Mouse (Mus musculus) embryonic facial prominence, embryonic 13.5 days (tissue): ENCODE measurements around the gene Col9a2. TPM values are rescaled to one million over a fixed set of nuclear protein-coding genes. Genes with fewer than 3 reads are reported as not detected.

Source experiments
- ATAC-seq: fragments of 200-750 bp; cut with Nextera tagmentation; 2 replicates; pipeline ENCODE4 v1.8.0; 2017; ENCODE audit warnings: low read depth; ENCODE audit not compliant: insufficient number of reproducible peaks, insufficient read depth, low FRiP score, low TSS enrichment
- H3K27ac ChIP-seq: fragments of 300-500 bp; sonication (generic); 2 replicates; pipeline ENCODE4 v1.5.1; 2015; ENCODE audit warnings: moderate library complexity, mild to moderate bottlenecking, inconsistent platforms
- H3K27me3 ChIP-seq: fragments of 300-500 bp; sonication (generic); 2 replicates; pipeline ENCODE4 v1.6.1; 2015; ENCODE audit warnings: mild to moderate bottlenecking, inconsistent platforms
- H3K36me3 ChIP-seq: fragments of 300-500 bp; sonication (generic); 2 replicates; pipeline ENCODE4 v1.6.1; 2015; ENCODE audit warnings: mild to moderate bottlenecking, inconsistent platforms
- H3K4me1 ChIP-seq: fragments of 300-500 bp; sonication (generic); 2 replicates; pipeline ENCODE4 v1.6.1; 2015; ENCODE audit warnings: inconsistent platforms
- H3K4me2 ChIP-seq: fragments of 300-500 bp; sonication (generic); 2 replicates; pipeline ENCODE4 v1.6.1; 2015; ENCODE audit warnings: moderate library complexity, mild to moderate bottlenecking, inconsistent platforms
- H3K4me3 ChIP-seq: fragments of 300-500 bp; sonication (generic); 2 replicates; pipeline ENCODE4 v1.5.1; 2015; ENCODE audit warnings: mild to moderate bottlenecking, inconsistent platforms
- H3K9ac ChIP-seq: fragments of 300-500 bp; sonication (generic); 2 replicates; pipeline ENCODE4 v1.6.1; 2015; ENCODE audit warnings: mild to moderate bottlenecking, inconsistent platforms
- H3K9me3 ChIP-seq: fragments of 300-500 bp; sonication (generic); 2 replicates; pipeline ENCODE4 v1.6.1; 2016; ENCODE audit warnings: inconsistent platforms
- WGBS: fragments of 180-500 bp; shearing (Covaris S2); methylation state at CpG from one replicate; pipeline ENCODE4 v1.1.7; 2015; ENCODE audit warnings: mixed read lengths; 5-methylcytosine and 5-hydroxymethylcytosine counted together
- polyA plus RNA-seq: library from polyadenylated mRNA; unstranded; fragments of >200 nt; fragmentation: Nextera tagmentation; extraction: Ambion mirVana; gene quantifications from 2 replicates; pipeline ENCODE4 v1.2.1, GENCODE M21; 2015

Gene Col9a2
- polyA plus RNA-seq, 1 experiment from 2014 or later, result 57.5 TPM

DNA sequence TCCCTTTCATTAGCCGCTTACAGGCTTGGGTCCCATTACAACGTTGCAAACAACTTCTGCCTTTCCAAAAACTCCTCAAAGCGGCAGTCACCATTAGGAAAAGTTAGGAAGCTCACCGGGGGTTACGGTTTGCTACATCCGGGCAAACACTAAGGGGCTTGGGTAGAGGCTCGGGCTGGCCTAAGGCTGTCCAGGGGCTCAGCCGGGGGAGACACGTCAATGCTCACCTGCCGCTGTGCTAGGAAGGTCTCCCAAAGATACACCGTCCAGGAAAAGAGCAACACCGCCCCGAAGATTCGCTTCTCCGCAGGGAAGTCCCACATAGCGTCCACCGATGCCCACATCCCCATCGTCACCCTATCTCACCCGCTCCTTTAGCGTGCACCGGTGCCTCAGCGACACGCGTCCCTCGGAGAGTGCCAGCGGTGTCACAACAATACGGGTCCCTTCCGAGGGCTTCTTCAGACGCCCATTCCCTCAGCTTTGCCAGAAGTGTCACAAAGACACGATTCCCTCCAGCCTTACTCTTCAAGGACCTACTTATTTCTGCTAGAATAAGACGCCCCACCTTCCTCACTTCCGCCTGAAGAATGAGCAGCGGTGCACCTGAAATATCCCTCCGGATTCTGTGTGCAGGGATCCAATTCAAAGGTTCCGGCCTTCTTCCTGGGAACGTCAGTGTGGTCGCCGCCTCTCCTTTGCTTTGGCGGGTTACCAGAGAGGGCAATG, 58.6 kb downstream of the Col9a2 start, which contains the start of gene Zmpste24:
Gene Zmpste24, minus strand, starts transcription at position 592 of the 729 bp plus-strand sequence.
- ATAC-seq, result peak; percentile 71; the same call in 1 of the 2 replicates
- Histone ChIP-seq H3K4me1 (peaks cover 10% of the 10 kb centered on the region), H3K36me3 (peaks cover 30% of the 10 kb centered on the region), H3K4me2 (peak within 1 kb of the TSS; percentile 72), H3K4me3 (peak within 1 kb of the TSS; percentile 83), H3K9ac (peak within 1 kb of the TSS; percentile 87), H3K27me3 (no peaks in the 10 kb centered on the region), H3K9me3 (no peaks in the 10 kb centered on the region), H3K27ac (peak within 1 kb of the TSS; percentile 56)
- WGBS, result under 1% methylated on average over 39 of the region's 39 CpGs

DNA sequence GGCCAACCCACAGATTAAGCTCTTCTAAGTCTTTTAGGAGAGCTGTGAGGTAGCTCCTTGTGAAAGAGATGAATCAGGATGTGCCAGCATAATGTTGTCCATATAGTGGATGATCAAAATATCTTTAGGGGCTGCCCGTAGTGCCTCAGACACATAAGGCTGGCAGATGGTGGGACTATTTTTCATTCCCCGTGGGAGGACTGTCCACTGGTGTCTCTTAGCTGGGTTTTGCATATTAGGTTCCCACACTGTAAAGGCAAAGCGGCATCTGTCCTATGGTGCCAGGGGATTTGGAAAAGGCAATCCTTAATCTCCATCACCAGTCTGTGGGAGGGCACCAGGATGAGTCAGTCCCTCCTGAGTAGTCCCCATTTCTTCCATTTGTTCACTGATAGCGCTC, 64.1 kb downstream of the Col9a2 start:
- Histone ChIP-seq H3K9me3 (no peaks in the 10 kb centered on the region), H3K4me2 (no peak overlapping the region), H3K27me3 (no peaks in the 10 kb centered on the region), H3K4me1 (no peaks in the 10 kb centered on the region), H3K9ac (no peak overlapping the region), H3K4me3 (no peak overlapping the region), H3K27ac (no peak overlapping the region), H3K36me3 (no peaks in the 10 kb centered on the region)
- no peak for ATAC-seq
- WGBS, result 81% methylated on average over 4 of the region's 4 CpGs

Other genes starting within 250 kb of the Col9a2 start
- gene Nfyc, start 207.8 kb upstream of the Col9a2 start, polyA plus RNA-seq, result 99.4 and 106 TPM in 2 replicates
- gene Rims3, start 184.6 kb upstream of the Col9a2 start, polyA plus RNA-seq, result 0.87 and 1.2 TPM in 2 replicates
- gene Exo5, start 114.4 kb upstream of the Col9a2 start, polyA plus RNA-seq, result 33.9 and 35.7 TPM in 2 replicates
- 10.0 and 10.9 TPM in 2 replicates for gene Zfp69, start 87.7 kb upstream of the Col9a2 start, polyA plus RNA-seq
- 13.7 and 13.9 TPM in 2 replicates for gene Smap2, start 22.1 kb upstream of the Col9a2 start, polyA plus RNA-seq
- 22.0 and 27.0 TPM in 2 replicates for gene Zmpste24, start 58.9 kb downstream of the Col9a2 start, polyA plus RNA-seq
- not detected in 2 replicates for gene Tmco2, start 69.8 kb downstream of the Col9a2 start, polyA plus RNA-seq
- 32.4 and 34.1 TPM in 2 replicates for gene Rlf, start 175.7 kb downstream of the Col9a2 start, polyA plus RNA-seq